Mouse (Mus musculus): ENCODE measurements at regions not wholly inside any gene's neighbourhood (a gene's known extent, or its start where the extent isn't known, plus 50 kb on each side); places are given as distances from the start of the nearest gene placed in this dataset.

- H3K4me1 ChIP-seq (replicated peaks; ENCODE audit: control insufficient read depth, insufficient read depth, low read length), result no peaks in the 10 kb centered on the region
- no peak overlapping the region for H3K27ac ChIP-seq (ENCODE audit: low read length)
- no peak overlapping the region for H3K4me3 ChIP-seq (ENCODE audit: low read length)
- no peak overlapping the region for H3K4me2 ChIP-seq (ENCODE audit: low read depth, low read length)
- WGBS, result 89% methylated on average over 8 of the region's 8 CpGs
- H3K9me3 ChIP-seq (ENCODE audit: control insufficient read depth, low read length), result no peaks in the 10 kb centered on the region
- H3K36me3 ChIP-seq (ENCODE audit: control insufficient read depth, insufficient read depth, low read length), result no peaks in the 10 kb centered on the region
- ATAC-seq (ENCODE audit: low read depth), result no peak
- H3K27me3 ChIP-seq (ENCODE audit: control insufficient read depth, insufficient read depth, low read depth, low read length), result no peaks in the 10 kb centered on the region
- H3K9ac ChIP-seq (ENCODE audit: low read length), result no peak overlapping the region
Observed at GRCm38 (mm10) chr6:135451165-135451797, 88.9 kb downstream of the Emp1 start.

DNA sequence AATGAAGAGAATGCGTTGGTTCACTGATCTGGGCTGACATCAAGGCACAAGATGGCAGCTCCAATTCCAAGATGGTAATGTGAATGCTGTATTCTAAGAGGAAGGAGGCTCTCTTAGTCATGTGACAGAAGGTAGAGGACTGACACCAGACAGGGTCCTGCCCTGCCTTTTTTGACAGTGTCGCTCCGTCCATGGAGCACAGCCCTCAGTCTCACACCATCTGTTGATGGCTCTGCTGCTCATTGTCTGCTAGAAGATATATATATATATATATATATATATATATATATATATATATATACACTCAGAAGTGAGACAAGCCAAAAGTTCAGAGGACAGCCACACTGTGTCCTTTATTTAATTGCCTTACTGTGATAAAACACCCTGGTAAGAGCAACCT, 90.7 kb downstream of the Emp1 start:
- H3K4me3 ChIP-seq (ENCODE audit: low read length), result no peak overlapping the region
- no peak overlapping the region for H3K9ac ChIP-seq (ENCODE audit: low read length)
- ATAC-seq (ENCODE audit: low read depth), result no peak
- no peak overlapping the region for H3K27ac ChIP-seq (ENCODE audit: low read length)
- no peak overlapping the region for H3K4me2 ChIP-seq (ENCODE audit: low read depth, low read length)
- no peaks in the 10 kb centered on the region for H3K27me3 ChIP-seq (ENCODE audit: control insufficient read depth, insufficient read depth, low read depth, low read length)
- no peaks in the 10 kb centered on the region for H3K36me3 ChIP-seq (ENCODE audit: control insufficient read depth, insufficient read depth, low read length)
- WGBS, result 94% methylated on average over 3 of the region's 3 CpGs
- no peaks in the 10 kb centered on the region for H3K9me3 ChIP-seq (ENCODE audit: control insufficient read depth, low read length)
- H3K4me1 ChIP-seq (replicated peaks; ENCODE audit: control insufficient read depth, insufficient read depth, low read length), result no peaks in the 10 kb centered on the region

- H3K27ac ChIP-seq (ENCODE audit: low read length), result no peak overlapping the region
- WGBS, result 54% methylated on average over 6 of the region's 6 CpGs
Observed at GRCm38 (mm10) chr6:135472495-135472894, 110.2 kb downstream of the Emp1 start.

GRCm38 (mm10) chr6:135473146-135473545, 110.8 kb downstream of the Emp1 start:
- WGBS, result 83% methylated on average over 4 of the region's 4 CpGs
- Histone ChIP-seq H3K27ac (ENCODE audit: low read length) (no peak overlapping the region), H3K27me3 (ENCODE audit: control insufficient read depth, insufficient read depth, low read depth, low read length) (no peaks in the 10 kb centered on the region), H3K9ac (ENCODE audit: low read length) (no peak overlapping the region), H3K9me3 (ENCODE audit: control insufficient read depth, low read length) (no peaks in the 10 kb centered on the region), H3K4me1 (replicated peaks; ENCODE audit: control insufficient read depth, insufficient read depth, low read length) (no peaks in the 10 kb centered on the region), H3K36me3 (ENCODE audit: control insufficient read depth, insufficient read depth, low read length) (no peaks in the 10 kb centered on the region), H3K4me2 (ENCODE audit: low read depth, low read length) (no peak overlapping the region), H3K4me3 (ENCODE audit: low read length) (no peak overlapping the region)
- no peak for ATAC-seq (ENCODE audit: low read depth)

More at GRCm38 (mm10) chr6:135472495-135472894, 110.2 kb downstream of the Emp1 start:
- Histone ChIP-seq H3K9me3 (ENCODE audit: control insufficient read depth, low read length) (no peaks in the 10 kb centered on the region), H3K27me3 (ENCODE audit: control insufficient read depth, insufficient read depth, low read depth, low read length) (no peaks in the 10 kb centered on the region), H3K4me3 (ENCODE audit: low read length) (no peak overlapping the region), H3K4me2 (ENCODE audit: low read depth, low read length) (no peak overlapping the region), H3K4me1 (replicated peaks; ENCODE audit: control insufficient read depth, insufficient read depth, low read length) (no peaks in the 10 kb centered on the region), H3K9ac (ENCODE audit: low read length) (no peak overlapping the region), H3K36me3 (ENCODE audit: control insufficient read depth, insufficient read depth, low read length) (no peaks in the 10 kb centered on the region)
- no peak for ATAC-seq (ENCODE audit: low read depth)

DNA sequence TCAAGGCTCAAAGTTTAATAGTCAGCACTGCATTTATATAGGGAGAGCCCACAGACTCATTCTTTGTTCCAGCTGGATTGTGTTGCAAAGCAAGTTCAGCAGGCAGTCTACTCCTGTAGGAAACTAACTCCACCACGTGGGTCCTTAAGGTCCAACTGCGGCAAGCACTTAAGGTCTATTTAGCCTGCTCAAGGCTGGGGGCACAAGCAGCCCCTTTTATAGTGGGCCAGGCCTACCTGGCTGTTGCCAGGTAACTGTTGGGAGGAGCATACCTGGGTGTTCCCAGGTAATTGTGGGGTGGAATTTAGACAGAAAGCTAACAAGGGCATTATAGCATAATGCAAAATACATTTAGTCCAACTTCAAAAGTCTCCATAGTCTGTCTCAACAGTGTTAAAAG, 126.5 kb downstream of the Emp1 start:
- Histone ChIP-seq H3K4me2 (ENCODE audit: low read depth, low read length) (no peak overlapping the region), H3K9ac (ENCODE audit: low read length) (no peak overlapping the region), H3K36me3 (ENCODE audit: control insufficient read depth, insufficient read depth, low read length) (no peaks in the 10 kb centered on the region), H3K4me1 (replicated peaks; ENCODE audit: control insufficient read depth, insufficient read depth, low read length) (no peaks in the 10 kb centered on the region; the same call in 1 of the 2 replicates), H3K27me3 (ENCODE audit: control insufficient read depth, insufficient read depth, low read depth, low read length) (no peaks in the 10 kb centered on the region), H3K27ac (ENCODE audit: low read length) (no peak overlapping the region), H3K9me3 (ENCODE audit: control insufficient read depth, low read length) (no peaks in the 10 kb centered on the region), H3K4me3 (ENCODE audit: low read length) (no peak overlapping the region)
- WGBS, result 35% methylated on average over 2 of the region's 2 CpGs
- peak; percentile 66 for ATAC-seq (ENCODE audit: low read depth)

- no peaks in the 10 kb centered on the region for H3K36me3 ChIP-seq (ENCODE audit: control insufficient read depth, insufficient read depth, low read length)
- no peak overlapping the region for H3K27ac ChIP-seq (ENCODE audit: low read length)
- no peaks in the 10 kb centered on the region for H3K4me1 ChIP-seq (replicated peaks; ENCODE audit: control insufficient read depth, insufficient read depth, low read length)
- no peak overlapping the region for H3K4me2 ChIP-seq (ENCODE audit: low read depth, low read length)
- H3K27me3 ChIP-seq (ENCODE audit: control insufficient read depth, insufficient read depth, low read depth, low read length), result no peaks in the 10 kb centered on the region
- no peak overlapping the region for H3K9ac ChIP-seq (ENCODE audit: low read length)
- 92% methylated on average over 1 of the region's 1 CpGs for WGBS
- ATAC-seq (ENCODE audit: low read depth), result no peak
- no peaks in the 10 kb centered on the region for H3K9me3 ChIP-seq (ENCODE audit: control insufficient read depth, low read length)
- H3K4me3 ChIP-seq (ENCODE audit: low read length), result no peak overlapping the region
Observed at GRCm38 (mm10) chr6:135493983-135494382, 131.6 kb downstream of the Emp1 start.

- 37% methylated on average over 2 of the region's 2 CpGs for WGBS
- Histone ChIP-seq H3K4me3 (ENCODE audit: low read length) (no peak overlapping the region), H3K9me3 (ENCODE audit: control insufficient read depth, low read length) (no peaks in the 10 kb centered on the region), H3K27ac (ENCODE audit: low read length) (no peak overlapping the region), H3K4me1 (replicated peaks; ENCODE audit: control insufficient read depth, insufficient read depth, low read length) (no peaks in the 10 kb centered on the region), H3K4me2 (ENCODE audit: low read depth, low read length) (no peak overlapping the region), H3K27me3 (ENCODE audit: control insufficient read depth, insufficient read depth, low read depth, low read length) (no peaks in the 10 kb centered on the region), H3K36me3 (ENCODE audit: control insufficient read depth, insufficient read depth, low read length) (no peaks in the 10 kb centered on the region), H3K9ac (ENCODE audit: low read length) (no peak overlapping the region)
- ATAC-seq (ENCODE audit: low read depth), result peak; percentile 67
Observed at GRCm38 (mm10) chr6:135495841-135496240, 133.5 kb downstream of the Emp1 start.

- no peak overlapping the region for H3K9ac ChIP-seq (ENCODE audit: low read length)
- H3K27me3 ChIP-seq (ENCODE audit: control insufficient read depth, insufficient read depth, low read depth, low read length), result no peaks in the 10 kb centered on the region
- no peaks in the 10 kb centered on the region for H3K4me1 ChIP-seq (replicated peaks; ENCODE audit: control insufficient read depth, insufficient read depth, low read length)
- no peak overlapping the region for H3K4me3 ChIP-seq (ENCODE audit: low read length)
- ATAC-seq (ENCODE audit: low read depth), result no peak
- H3K9me3 ChIP-seq (ENCODE audit: control insufficient read depth, low read length), result no peaks in the 10 kb centered on the region
- H3K4me2 ChIP-seq (ENCODE audit: low read depth, low read length), result no peak overlapping the region
- H3K27ac ChIP-seq (ENCODE audit: low read length), result no peak overlapping the region
- no peaks in the 10 kb centered on the region for H3K36me3 ChIP-seq (ENCODE audit: control insufficient read depth, insufficient read depth, low read length)
- 89% methylated on average over 6 of the region's 6 CpGs for WGBS
Observed at GRCm38 (mm10) chr6:135498592-135498991, 136.2 kb downstream of the Emp1 start.

- ATAC-seq (ENCODE audit: low read depth), result no peak
- Histone ChIP-seq H3K4me3 (ENCODE audit: low read length) (no peak overlapping the region), H3K9ac (ENCODE audit: low read length) (no peak overlapping the region), H3K4me2 (ENCODE audit: low read depth, low read length) (no peak overlapping the region), H3K36me3 (ENCODE audit: control insufficient read depth, insufficient read depth, low read length) (no peaks in the 10 kb centered on the region), H3K4me1 (replicated peaks; ENCODE audit: control insufficient read depth, insufficient read depth, low read length) (no peaks in the 10 kb centered on the region), H3K27ac (ENCODE audit: low read length) (no peak overlapping the region), H3K27me3 (ENCODE audit: control insufficient read depth, insufficient read depth, low read depth, low read length) (no peaks in the 10 kb centered on the region), H3K9me3 (ENCODE audit: control insufficient read depth, low read length) (no peaks in the 10 kb centered on the region)
- 73% methylated on average over 3 of the region's 3 CpGs for WGBS
Observed at GRCm38 (mm10) chr6:135500381-135500780, 138.0 kb downstream of the Emp1 start.

- Histone ChIP-seq H3K9me3 (ENCODE audit: control insufficient read depth, low read length) (no peaks in the 10 kb centered on the region), H3K9ac (ENCODE audit: low read length) (no peak overlapping the region), H3K4me1 (replicated peaks; ENCODE audit: control insufficient read depth, insufficient read depth, low read length) (no peaks in the 10 kb centered on the region), H3K4me2 (ENCODE audit: low read depth, low read length) (no peak overlapping the region), H3K36me3 (ENCODE audit: control insufficient read depth, insufficient read depth, low read length) (no peaks in the 10 kb centered on the region), H3K4me3 (ENCODE audit: low read length) (no peak overlapping the region), H3K27me3 (ENCODE audit: control insufficient read depth, insufficient read depth, low read depth, low read length) (no peaks in the 10 kb centered on the region), H3K27ac (ENCODE audit: low read length) (no peak overlapping the region)
- no peak for ATAC-seq (ENCODE audit: low read depth)
- WGBS, result 68% methylated on average over 6 of the region's 6 CpGs
Observed at GRCm38 (mm10) chr6:135501791-135502190, 139.4 kb downstream of the Emp1 start.
